Mouse (Mus musculus) liver, adult 2 months (tissue): ENCODE results near the gene Nav2. TPM values are rescaled to one million over a fixed set of nuclear protein-coding genes. Genes with fewer than 3 reads are reported as not detected.
A peak's percentile ranks its signal among the peaks of the same experiment; 100 is the strongest.

Experiments used
- DNase-seq: peaks from one replicate; pipeline ENCODE4 v3.0.0-alpha.2; 2011; ENCODE audit warnings: low read depth, low spot score; ENCODE audit errors: extremely low read depth
- H3K27ac ChIP-seq: fragments of 200-500 bp; replicated peaks from 2 replicates; pipeline ENCODE4 v1.5.1; 2012; ENCODE audit warnings: low read depth, mild to moderate bottlenecking, control low read depth, inconsistent platforms, low read length; ENCODE audit not compliant: insufficient read depth
- H3K27me3 ChIP-seq: fragments of 200-500 bp; 2 replicates; pipeline ENCODE4 v1.6.1; 2012; ENCODE audit warnings: mild to moderate bottlenecking, moderate library complexity, low read length, inconsistent platforms; ENCODE audit not compliant: control insufficient read depth, insufficient read depth
- H3K36me3 ChIP-seq: fragments of 200-500 bp; 2 replicates; pipeline ENCODE4 v1.6.1; 2012; ENCODE audit warnings: low read length, inconsistent platforms; ENCODE audit not compliant: control insufficient read depth, insufficient read depth
- H3K4me1 ChIP-seq: fragments of 200-500 bp; 2 replicates; pipeline ENCODE4 v1.6.1; 2011; ENCODE audit warnings: low read length; ENCODE audit not compliant: control insufficient read depth, insufficient read depth
- H3K4me3 ChIP-seq: fragments of 200-500 bp; 2 replicates; pipeline ENCODE4 v1.5.1; 2011; ENCODE audit warnings: low read depth, mild to moderate bottlenecking, control low read depth, low read length, moderate library complexity; ENCODE audit not compliant: insufficient read depth
- H3K79me2 ChIP-seq: fragments of 200-500 bp; 2 replicates; pipeline ENCODE4 v1.6.1; 2012; ENCODE audit warnings: inconsistent platforms, mild to moderate bottlenecking, low read length, moderate library complexity; ENCODE audit not compliant: control insufficient read depth, insufficient read depth
- H3K9ac ChIP-seq: fragments of 200-500 bp; 2 replicates; pipeline ENCODE4 v1.6.1; 2012; ENCODE audit warnings: low read depth, mild to moderate bottlenecking, control low read depth, inconsistent platforms, low read length
- CTCF ChIP-seq: fragments of 200-500 bp; IDR thresholded peaks from 2 replicates; pipeline ENCODE4 v1.5.1; 2011; ENCODE audit warnings: low read depth, low read length, control low read depth
- POLR2A ChIP-seq: fragments of 200-500 bp; IDR thresholded peaks from 2 replicates; pipeline ENCODE4 v1.6.1; 2011; ENCODE audit warnings: low read length, control low read depth; ENCODE audit not compliant: insufficient read depth; ENCODE audit errors: extremely low read depth
- WGBS: fragments of 180-500 bp; shearing (Covaris S2); methylation state at CpG from one replicate; pipeline ENCODE4 v1.1.7; 2018; 5-methylcytosine and 5-hydroxymethylcytosine counted together
- polyA plus RNA-seq: library from polyadenylated mRNA; depleted of rRNA; stranded (reverse); fragments of >200 nt; gene quantifications from 2 replicates; pipeline ENCODE4 v1.2.3, GENCODE M21; 2012
- total RNA-seq: library from RNA; depleted of rRNA; stranded (reverse); fragments of >200 nt; gene quantifications from 2 replicates; pipeline ENCODE4 v1.2.3, GENCODE M21; 2014

The Nav2 gene
- total and polyA plus RNA-seq, 2 experiments, result 11.1 to 17.6 TPM

DNA sequence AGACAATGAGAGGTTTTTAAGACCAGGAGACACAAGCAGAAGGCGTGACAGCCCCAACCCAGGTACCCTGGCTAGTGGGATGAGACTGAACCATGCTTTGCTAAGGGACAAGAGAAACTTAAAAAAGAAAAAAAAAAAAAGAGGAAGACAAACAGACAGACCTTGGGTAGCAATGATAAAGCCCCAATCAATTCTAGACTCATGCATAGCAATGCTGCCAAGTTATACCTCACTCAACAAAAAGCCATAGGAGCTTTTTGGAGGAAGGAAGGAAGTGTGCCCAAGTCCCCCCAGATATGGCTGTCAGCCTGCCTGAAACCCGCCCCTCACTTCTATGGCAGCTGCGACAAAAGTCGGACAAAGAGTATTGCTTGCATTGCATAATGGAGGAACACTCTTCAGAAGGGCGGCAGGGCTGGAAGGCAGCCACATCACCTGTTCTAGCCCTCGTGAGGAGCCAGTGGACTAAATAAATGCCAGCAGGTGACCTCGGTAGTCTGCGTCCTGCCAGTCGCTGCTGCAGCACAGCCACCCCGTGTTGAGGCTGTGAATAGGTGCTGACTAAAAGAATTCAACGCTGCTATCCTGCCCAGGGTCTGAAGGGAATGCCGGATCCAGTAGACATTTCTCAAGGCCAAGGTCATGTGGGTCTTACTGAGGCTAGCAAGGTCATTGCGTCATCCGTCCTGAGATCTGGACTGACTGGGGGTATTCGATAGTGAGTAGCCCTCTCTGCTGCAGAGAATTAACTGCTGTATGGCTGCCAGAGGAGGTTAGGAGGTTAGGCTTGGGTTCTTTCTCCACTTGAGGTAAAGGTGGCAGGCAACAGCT lies 696.7 kb downstream of the Nav2 start:
- no peaks in the 10 kb centered on the region for H3K79me2 ChIP-seq
- peaks cover 12% of the 10 kb centered on the region; the same call in 1 of the 2 replicates for H3K36me3 ChIP-seq
- H3K27ac ChIP-seq, result no peak overlapping the region
- no peak overlapping the region for H3K9ac ChIP-seq
- H3K4me1 ChIP-seq, result no peaks in the 10 kb centered on the region
- no peaks in the 10 kb centered on the region for H3K27me3 ChIP-seq
- 53% methylated on average over 15 of the region's 15 CpGs for WGBS
- DNase-seq, result peak; percentile 83
- H3K4me3 ChIP-seq, result no peak overlapping the region
- TF ChIP-seq POLR2A, result no peak
- no peak for TF ChIP-seq CTCF

DNA sequence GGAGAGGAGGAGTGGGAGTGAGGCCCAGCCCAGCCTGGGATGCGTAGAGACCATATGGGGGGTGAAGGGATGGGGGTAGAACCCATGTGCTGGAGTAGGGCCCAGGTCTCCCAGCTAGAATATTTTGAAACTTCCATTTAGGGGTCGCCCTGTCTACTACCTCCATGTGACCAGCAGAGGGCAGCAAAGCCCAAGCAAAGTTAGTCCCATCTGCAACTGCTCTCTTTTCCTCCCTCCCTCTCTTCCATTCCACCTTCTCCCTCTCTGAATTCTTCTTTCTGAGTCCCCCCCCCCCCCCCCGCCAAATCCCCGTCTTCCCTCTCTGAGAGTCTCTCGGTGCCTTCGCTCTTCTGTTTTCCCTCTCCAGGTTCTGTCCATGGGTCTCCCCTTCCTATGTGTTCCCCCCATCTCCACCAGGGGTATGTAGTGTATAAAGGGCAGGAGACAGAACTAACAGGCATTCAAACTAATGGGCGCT lies 707.8 kb downstream of the Nav2 start:
- TF ChIP-seq CTCF (peak; percentile 76), POLR2A (no peak)
- DNase-seq, result peak; percentile 26
- Histone ChIP-seq H3K79me2 (no peaks in the 10 kb centered on the region), H3K4me1 (no peaks in the 10 kb centered on the region), H3K4me3 (no peak overlapping the region), H3K9ac (no peak overlapping the region), H3K36me3 (no peaks in the 10 kb centered on the region), H3K27ac (no peak overlapping the region), H3K27me3 (no peaks in the 10 kb centered on the region; the same call in 1 of the 2 replicates)
- WGBS, result 11% methylated on average over 7 of the region's 7 CpGs

DNA sequence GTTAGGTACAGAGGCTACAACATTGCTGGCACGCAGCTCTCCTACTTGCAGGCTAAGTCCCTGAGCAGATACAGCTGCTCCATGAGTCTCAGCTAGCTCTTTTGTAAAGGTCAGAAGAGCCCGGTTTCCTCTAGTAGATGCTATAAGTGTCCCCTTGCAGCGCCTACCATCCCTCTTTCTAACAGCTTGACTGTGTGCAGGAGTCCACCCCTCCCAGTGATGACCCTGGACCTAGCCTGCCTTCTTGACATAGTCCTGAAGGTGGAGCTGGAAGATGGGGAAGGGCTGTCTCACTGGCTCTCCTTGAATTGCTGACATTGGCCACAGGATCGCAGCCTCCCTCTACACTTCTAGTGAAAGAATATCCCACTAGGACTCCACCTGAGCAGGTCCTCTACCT lies 708.6 kb downstream of the Nav2 start:
- Histone ChIP-seq H3K36me3 (no peaks in the 10 kb centered on the region), H3K79me2 (no peaks in the 10 kb centered on the region), H3K9ac (no peak overlapping the region), H3K4me1 (no peaks in the 10 kb centered on the region), H3K27ac (no peak overlapping the region), H3K4me3 (no peak overlapping the region), H3K27me3 (no peaks in the 10 kb centered on the region; the same call in 1 of the 2 replicates)
- no peak for TF ChIP-seq POLR2A
- TF ChIP-seq CTCF, result no peak
- 78% methylated on average over 4 of the region's 4 CpGs for WGBS
- DNase-seq, result no peak

DNA sequence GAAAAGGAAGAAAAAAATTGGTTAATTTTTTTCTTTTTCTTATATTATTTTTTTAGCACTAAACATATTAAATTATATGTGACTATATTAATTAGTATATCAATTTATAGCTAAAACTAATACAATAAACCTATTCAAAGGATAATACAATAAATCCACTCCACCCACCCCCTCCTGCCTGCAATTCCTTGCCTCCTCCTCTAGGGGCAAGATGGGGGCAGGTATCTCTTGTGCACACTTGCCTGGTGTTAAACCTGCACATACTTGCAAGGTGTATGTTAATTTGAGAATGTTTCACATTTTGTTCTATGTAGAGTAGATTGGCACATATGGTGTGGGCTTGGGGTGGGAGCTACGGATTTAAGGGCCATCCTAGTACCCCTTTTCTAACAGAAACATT lies 711.6 kb downstream of the Nav2 start:
- Histone ChIP-seq H3K27me3 (no peaks in the 10 kb centered on the region; the same call in 1 of the 2 replicates), H3K36me3 (no peaks in the 10 kb centered on the region), H3K4me1 (no peaks in the 10 kb centered on the region), H3K9ac (no peak overlapping the region), H3K79me2 (no peaks in the 10 kb centered on the region), H3K4me3 (no peak overlapping the region), H3K27ac (no peak overlapping the region)
- 63% methylated on average over 1 of the region's 1 CpGs for WGBS
- no peak for DNase-seq
- TF ChIP-seq CTCF (no peak), POLR2A (no peak)

DNA sequence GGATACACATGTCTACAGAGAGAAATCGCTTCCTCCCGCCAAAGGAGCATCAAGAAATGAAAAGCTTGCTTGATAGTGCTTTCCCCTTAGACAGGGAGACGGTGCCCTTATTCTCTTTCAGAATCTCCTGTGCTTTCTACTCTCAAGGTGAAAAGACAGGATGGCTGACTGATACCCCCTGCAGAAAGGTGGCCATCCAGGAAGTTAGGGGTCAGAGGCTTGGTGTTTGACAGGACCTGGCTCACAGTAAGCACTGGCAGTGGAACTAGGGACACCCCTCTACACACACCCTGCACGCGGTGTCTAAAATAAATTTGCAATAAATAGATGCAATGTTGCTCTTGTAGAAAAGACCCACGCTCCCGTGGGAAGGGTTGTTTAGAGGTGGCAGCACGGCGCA lies 723.4 kb downstream of the Nav2 start:
- H3K27ac ChIP-seq, result no peak overlapping the region
- no peaks in the 10 kb centered on the region; the same call in 1 of the 2 replicates for H3K4me1 ChIP-seq
- TF ChIP-seq CTCF (no peak), POLR2A (no peak)
- DNase-seq, result no peak
- 18% methylated on average over 9 of the region's 9 CpGs for WGBS
- no peaks in the 10 kb centered on the region for H3K79me2 ChIP-seq
- no peaks in the 10 kb centered on the region for H3K36me3 ChIP-seq
- H3K27me3 ChIP-seq, result peaks cover 33% of the 10 kb centered on the region
- no peak overlapping the region for H3K4me3 ChIP-seq
- H3K9ac ChIP-seq, result no peak overlapping the region

DNA sequence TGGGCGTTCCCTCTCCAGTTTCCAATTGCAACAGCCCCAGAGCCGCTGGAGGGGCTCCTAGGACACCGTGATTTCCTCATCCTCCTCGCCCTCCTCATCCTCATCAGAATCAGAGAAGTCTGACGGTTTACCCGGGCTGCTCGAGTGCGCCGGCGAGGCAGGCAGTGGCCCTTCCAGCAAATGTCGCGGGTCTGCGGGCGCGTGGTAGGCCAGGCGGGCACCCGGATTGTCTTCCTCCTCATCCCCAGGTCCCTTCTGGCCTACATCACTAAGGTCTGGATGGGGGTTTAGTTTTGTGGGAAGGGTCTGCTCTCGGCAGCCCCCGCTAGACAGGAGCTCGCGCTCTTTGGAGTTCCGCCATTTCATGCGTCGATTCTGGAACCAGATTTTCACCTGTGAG lies 723.9 kb downstream of the Nav2 start:
- TF ChIP-seq POLR2A, result no peak
- TF ChIP-seq CTCF, result no peak
- no peak overlapping the region for H3K27ac ChIP-seq
- no peaks in the 10 kb centered on the region; the same call in 1 of the 2 replicates for H3K4me1 ChIP-seq
- no peak overlapping the region for H3K4me3 ChIP-seq
- 8% methylated on average over 24 of the region's 24 CpGs for WGBS
- H3K27me3 ChIP-seq, result peaks cover 33% of the 10 kb centered on the region
- no peak for DNase-seq
- no peaks in the 10 kb centered on the region for H3K79me2 ChIP-seq
- no peak overlapping the region for H3K9ac ChIP-seq
- H3K36me3 ChIP-seq, result no peaks in the 10 kb centered on the region
